Mouse (Mus musculus) megakaryocyte, adult 5-6 weeks (primary cell): Measurements from ENCODE around the gene Arcn1. TPM values are rescaled to one million over a fixed set of nuclear protein-coding genes. Genes with fewer than 3 reads are reported as not detected.
A peak's percentile ranks its signal among the peaks of the same experiment; 100 is the strongest.

ENCODE experiments used
- ATAC-seq: 2 replicates; pipeline ENCODE4 v1.8.0; 2016; ENCODE audit warnings: mild to moderate bottlenecking, inconsistent platforms; ENCODE audit not compliant: poor library complexity, severe bottlenecking
- total RNA-seq, 2 experiments: library from RNA; stranded (forward) in 1 of 2; stranded (reverse) in 1 of 2; fragments of 153-499, 151-499 nt in 1 of 2; fragments of 221-1000, 200-1000 nt in 1 of 2; gene quantifications; 2 replicates each; pipeline versions ENCODE4 v1.2.3 to v1.2.4; 2015 to 2017

Gene Arcn1
- total RNA-seq, 2 experiments from 2014 or later: 151 to 165 TPM

GRCm38 (mm10) chr9:44720358-44721153, 47.1 kb downstream of the Arcn1 start:
- ATAC-seq: no peak

- no peak for ATAC-seq
These were observed 47.9 kb downstream of the Arcn1 start for GRCm38 (mm10) chr9:44719632-44720357.

DNA sequence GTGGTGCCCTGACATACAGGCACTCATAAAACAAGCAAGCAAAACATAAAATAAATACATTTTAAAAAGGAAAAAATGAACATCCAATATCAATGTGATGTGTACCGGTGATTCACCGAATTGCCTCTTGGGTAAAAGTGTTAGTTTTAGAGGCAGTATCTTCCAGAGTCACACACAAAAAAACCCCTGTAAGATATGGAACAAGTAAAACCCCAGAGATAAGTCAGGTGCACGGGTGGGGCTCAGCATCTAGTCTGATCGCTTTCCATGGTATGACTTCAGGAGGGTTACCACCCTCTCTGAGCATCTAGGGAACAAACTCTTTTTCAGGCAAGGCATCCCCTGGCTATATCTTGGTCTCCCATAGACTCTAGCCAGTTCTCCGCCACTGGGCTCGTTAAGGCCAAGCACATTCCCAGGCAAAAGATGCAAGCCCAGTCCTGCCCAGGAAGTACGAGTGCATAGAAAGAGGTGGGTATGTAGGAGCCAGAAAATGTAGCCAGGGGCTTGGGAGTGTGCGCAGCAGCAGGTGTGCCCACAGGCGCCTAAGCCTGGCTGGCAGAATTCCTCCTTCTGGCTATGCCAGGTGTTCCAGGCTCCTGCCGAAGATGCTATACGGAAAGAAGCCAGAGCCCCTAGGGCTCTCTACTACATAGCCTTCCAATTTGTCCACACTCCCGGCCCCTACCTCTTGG, 48.6 kb downstream of the Arcn1 start:
- no peak for ATAC-seq

DNA sequence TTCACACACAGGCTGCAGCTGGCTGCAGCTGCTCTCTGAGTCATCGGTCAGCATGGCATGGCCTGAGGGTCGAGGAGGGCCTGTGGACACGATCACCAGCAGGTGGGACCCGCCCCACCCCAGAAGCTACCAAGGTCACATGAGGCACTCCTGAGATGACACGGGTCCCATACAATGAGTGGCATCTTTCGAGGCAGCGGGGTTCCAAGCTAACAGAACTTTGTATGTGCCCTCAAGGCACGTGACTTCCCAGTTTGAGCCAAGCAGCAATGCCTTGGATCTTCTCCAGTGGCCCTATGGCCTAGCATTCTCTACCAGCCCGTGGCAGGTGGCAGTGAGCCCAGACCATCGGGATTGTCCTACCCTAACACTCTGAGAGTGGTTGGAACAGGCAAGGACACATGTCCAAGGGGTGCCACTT, 49.8 kb downstream of the Arcn1 start:
- no peak for ATAC-seq

DNA sequence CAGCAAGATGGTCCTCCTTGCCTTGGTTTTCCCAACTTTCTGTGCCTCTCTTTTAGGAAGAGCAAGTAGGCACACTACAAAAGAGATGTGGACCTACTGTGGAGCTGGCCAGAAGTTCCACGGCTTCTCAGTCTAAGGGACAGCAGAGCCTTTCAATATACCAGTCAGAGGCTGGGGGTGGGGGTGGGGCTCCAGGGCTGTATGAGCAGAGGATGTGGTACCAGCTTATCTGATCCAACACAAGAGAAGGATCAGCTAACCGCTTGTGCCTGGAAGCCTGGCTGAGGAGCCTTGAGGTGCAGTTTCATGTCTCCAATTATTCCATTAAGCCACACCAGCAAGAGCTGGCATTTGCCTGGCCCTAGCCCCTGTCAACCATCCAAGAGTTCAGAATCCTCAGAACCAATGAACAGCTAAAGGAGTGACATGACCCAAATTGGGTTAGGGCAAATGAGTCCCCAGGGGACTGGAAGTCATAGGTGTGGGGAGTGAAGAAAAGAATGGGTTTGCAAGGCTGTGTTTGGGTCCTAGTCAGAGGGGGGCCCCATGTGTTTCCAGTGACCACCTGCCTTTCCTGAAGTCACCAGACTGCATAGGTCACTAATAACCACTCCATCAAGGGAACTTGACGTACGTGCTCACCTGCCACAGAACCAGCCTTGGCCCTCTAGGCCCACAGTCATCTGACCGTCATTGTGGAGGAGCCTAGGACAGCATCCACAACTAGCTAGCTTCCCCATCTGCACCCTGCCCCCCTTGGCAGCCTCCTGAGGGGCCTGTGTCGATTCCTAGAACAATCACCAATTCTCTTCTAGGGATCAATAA, 50.4 kb downstream of the Arcn1 start:
- no peak for ATAC-seq

DNA sequence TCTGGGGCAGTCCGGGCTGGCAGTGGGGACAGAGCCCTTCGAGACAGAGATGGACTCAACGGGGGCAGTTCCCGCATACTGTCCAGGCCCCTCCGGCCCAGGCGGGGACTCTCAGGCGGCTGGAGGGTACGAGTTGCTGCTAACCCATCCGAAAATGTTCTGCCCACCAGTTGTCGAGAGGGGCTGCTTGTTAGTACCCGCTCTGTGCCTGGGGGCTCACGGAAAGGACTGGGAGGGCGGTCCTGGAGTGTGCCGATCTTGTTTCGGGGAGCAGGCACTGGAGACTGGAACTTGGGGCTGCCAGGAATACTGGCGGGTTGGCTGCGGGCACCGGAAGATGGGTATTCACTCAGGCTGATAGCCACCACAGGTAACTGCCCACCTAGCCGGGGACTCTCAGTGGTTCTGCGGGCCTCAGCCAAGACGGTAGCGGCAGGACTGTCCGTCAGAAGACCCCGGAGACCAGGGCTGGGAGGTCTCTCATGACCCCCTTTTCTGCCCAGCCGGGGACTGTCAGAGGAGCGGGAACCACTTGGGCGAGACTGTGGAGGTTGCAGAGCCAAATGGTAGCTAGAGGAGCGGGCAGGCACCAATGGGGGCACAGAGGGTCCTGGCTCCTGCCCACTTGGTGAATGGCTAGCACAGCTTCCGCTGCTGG, 51.8 kb downstream of the Arcn1 start:
- no peak for ATAC-seq

DNA sequence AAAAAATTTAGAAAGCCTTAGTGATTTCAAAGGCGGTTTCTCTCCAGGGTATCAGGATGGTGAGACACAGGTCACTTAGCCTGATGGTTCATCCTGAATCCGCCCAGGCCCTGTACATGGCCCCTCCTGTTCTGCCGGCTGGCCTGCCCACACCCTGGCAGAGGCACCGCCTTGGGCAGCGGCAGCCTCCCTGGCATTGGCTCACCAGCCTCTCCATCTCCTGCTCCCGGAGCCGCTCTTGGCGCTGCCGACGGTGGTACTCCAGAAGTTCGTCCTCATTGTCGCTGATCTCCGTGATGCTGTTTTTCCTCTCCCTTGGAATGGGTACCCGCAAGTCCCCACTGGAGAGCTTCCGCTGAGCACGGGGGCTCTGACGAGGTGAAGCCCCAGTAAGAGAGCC, 52.5 kb downstream of the Arcn1 start:
- ATAC-seq: no peak

- ATAC-seq: no peak
These were observed 54.1 kb downstream of the Arcn1 start for GRCm38 (mm10) chr9:44713574-44713973.

- ATAC-seq: no peak
These were observed 54.6 kb downstream of the Arcn1 start for GRCm38 (mm10) chr9:44713080-44713479.

GRCm38 (mm10) chr9:44711602-44712001, 56.0 kb downstream of the Arcn1 start:
- no peak for ATAC-seq

GRCm38 (mm10) chr9:44710213-44710612, 57.4 kb downstream of the Arcn1 start:
- ATAC-seq: no peak

DNA sequence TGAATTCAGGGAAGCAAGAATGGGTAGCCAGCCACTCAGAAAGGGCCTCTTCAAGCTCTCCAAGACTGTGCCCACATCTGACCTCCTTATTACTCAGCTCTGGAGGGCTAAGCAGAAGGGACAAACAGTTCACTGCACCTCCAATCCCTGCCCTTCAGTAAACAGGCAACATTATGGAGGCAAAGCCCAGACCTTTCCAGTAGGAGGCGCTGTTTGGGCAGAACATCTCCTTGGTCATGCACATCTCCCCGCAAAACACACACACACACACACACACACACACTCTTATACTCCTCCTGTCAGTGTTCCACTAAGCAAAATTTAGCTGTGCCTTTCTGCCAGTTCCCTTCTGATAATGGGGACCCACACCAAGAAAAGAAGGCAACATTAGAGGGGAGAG, 58.0 kb downstream of the Arcn1 start:
- no peak for ATAC-seq

GRCm38 (mm10) chr9:44708925-44709324, 58.7 kb downstream of the Arcn1 start:
- ATAC-seq: no peak

DNA sequence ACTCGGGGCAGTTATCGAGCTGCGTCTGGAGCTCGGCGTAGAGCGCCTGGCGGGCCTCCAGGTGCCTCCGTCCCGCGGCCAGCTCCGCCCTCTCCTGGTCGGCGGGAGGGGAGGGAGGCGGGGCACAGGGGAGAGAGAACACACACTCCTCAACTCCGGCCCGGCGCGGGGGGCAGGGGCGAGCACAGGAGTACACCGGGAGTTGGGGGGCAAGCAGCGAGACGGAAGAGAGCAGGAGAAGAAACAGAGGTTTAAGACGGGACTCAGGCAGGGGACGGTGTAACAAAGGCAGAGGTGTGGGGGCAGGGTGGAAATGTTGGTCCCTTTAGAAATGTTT, 59.2 kb downstream of the Arcn1 start:
- ATAC-seq: peak; percentile 54

DNA sequence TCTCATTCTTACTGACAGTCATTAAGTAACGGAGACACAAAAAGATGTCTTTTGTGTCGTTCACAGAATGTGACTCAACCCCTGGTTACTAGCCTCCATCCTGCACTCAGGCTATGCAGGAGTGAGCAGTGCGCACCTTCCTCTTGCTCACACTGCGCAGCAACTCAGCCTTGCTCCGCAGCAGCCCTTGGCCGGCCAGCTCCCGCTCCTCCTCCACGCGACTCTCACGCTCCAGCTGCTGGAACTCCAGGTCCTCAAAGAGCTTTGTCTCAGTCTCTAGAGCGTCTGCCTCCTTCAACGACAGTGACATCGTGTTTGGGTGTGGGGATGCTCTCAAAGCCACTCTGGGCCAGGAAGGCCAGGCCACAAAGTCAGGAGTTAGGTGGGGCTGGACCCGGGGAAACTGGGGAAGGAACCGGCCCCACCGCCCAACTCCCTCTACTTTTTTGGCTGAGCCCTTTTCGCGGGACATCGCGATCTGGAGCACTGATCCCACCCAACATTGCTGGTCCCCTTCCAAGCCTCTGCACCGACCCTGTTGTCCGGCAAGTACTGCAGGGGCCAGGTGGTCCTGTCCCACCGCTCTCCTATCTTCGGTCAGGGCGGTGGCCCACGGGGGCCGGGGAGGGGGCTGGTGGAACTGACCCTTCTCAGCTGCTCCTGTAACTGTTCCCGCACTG, 59.8 kb downstream of the Arcn1 start:
- ATAC-seq: no peak

- ATAC-seq: no peak
These were observed 67.9 kb downstream of the Arcn1 start for GRCm38 (mm10) chr9:44699730-44700129.

DNA sequence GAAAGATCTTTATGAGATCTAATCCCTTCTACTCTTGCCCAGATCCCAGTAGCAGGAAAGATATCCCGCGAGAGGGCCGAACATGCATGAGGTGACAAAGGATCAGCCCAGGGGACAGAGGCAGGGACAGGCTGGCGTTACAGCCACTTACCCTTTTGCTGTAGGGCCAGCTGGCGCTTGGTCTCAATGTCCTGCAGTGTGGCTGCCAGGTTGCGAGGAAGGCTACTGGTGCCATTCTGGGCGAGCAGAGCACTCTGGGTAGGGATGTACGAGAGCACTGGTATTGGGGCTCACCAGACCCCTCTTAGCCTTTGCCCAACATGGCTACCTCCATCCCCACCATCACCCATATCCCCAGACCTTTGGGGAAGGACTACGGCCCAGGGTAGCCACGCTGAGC, 68.4 kb downstream of the Arcn1 start:
- ATAC-seq: no peak

DNA sequence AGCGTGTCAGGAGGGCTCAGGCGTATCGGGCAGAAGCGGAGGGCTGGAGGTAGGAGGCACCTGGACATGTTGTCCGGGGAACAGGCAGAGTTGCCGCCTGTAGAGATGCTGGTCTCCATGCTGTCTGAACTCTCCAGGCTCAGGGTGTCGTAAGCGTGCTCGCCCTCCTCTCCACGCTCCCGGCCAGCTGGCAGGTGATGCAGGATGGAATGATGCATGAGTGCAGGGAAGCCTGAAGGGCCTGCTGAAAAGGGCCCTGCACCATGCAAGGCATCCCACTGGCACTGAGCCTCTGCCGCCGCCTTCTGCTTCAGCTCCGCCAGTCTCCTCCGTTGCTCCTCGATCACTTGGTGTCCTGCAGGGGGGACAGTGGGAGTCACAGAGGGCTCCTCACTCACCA, 69.8 kb downstream of the Arcn1 start:
- ATAC-seq: no peak

GRCm38 (mm10) chr9:44693071-44693470, 74.6 kb downstream of the Arcn1 start:
- no peak for ATAC-seq
